Mouse (Mus musculus) testis, adult 2 months (tissue): ENCODE measurements around the gene Rem1.

Source experiments
- CTCF ChIP-seq: fragments of 200-500 bp; IDR thresholded peaks from 2 replicates; pipeline ENCODE4 v1.5.1; 2012; ENCODE audit warnings: low read depth, mild to moderate bottlenecking, inconsistent platforms, low read length, moderate library complexity; ENCODE audit not compliant: control insufficient read depth, insufficient read depth, insufficient replicate concordance
- POLR2A ChIP-seq: fragments of 200-500 bp; IDR thresholded peaks from 2 replicates; pipeline ENCODE4 v1.6.1; 2012; ENCODE audit warnings: low read depth, mild to moderate bottlenecking, inconsistent platforms, low read length, moderate library complexity; ENCODE audit not compliant: control insufficient read depth

GRCm38 (mm10) chr2:152652901-152653620 is 26.3 kb downstream of the Rem1 start:
- no peak for TF ChIP-seq POLR2A
- TF ChIP-seq CTCF = no peak
